Mouse (Mus musculus) kidney, adult 2 months (tissue): ENCODE measurements around the gene Eif4g3.

Experiments used
- CTCF ChIP-seq: fragments of 200-500 bp; conservative IDR thresholded peaks from 2 replicates; pipeline ENCODE4 v1.5.1; 2011; ENCODE audit warnings: low read depth, mild to moderate bottlenecking, control low read depth, low read length, moderate library complexity, mixed read lengths; ENCODE audit not compliant: insufficient read depth, insufficient read length
- POLR2A ChIP-seq: fragments of 200-500 bp; IDR thresholded peaks from one replicate; pipeline ENCODE4 v1.6.1; 2011; ENCODE audit warnings: low read depth, low read length, control low read depth

DNA sequence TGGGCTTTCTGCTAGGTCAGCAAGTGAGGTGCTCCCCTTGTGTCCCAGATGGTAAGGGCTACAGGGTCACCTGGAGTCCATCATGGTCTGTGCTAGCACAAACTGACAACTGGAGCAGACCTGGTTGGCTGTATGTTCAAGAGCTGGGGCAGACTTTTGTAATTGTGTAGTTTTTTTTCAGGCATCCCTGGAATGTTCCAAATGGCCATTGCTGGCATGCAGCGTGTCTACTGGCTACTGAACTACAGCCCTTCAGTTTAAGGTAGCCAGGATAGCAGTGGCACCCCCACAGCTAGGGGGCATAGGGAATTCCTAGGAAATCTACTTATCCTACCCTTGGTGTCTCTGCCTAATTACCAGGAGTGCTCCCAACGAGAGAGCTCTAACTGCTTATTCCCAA, 115.7 kb downstream of the Eif4g3 start:
- TF ChIP-seq CTCF: no peak
- TF ChIP-seq POLR2A: no peak
